Mouse (Mus musculus) leukemia stem cell, adult 10-12 weeks (primary cell): ENCODE results near the gene Myo9b. TPM values are rescaled to one million over a fixed set of nuclear protein-coding genes. Genes with fewer than 3 reads are reported as not detected.

Source experiments
- polyA plus RNA-seq: library from polyadenylated mRNA; stranded (reverse); fragments of >175 nt; gene quantifications from 2 replicates; pipeline ENCODE4 v1.2.3, GENCODE M21; 2012; ENCODE audit warnings: low replicate concordance

The Myo9b gene
- polyA plus RNA-seq = 65.7 and 76.7 TPM in 2 replicates

GRCm38 (mm10) chr8:71272286-71273150 lies at the start of gene Myo9b, which contains the start of gene Haus8:
TSS of gene Myo9b (plus strand) at chr8:71272714.
TSS of gene Haus8 (minus strand) at chr8:71272934.

GRCm38 (mm10) chr8:71366771-71367528 lies 94.4 kb downstream of the Myo9b start, which contains the start of gene Use1:
TSS of gene Use1 (plus strand) at chr8:71366848.

GRCm38 (mm10) chr8:71371236-71371848 lies 98.8 kb downstream of the Myo9b start, which contains the start of gene Ocel1:
TSS of gene Ocel1 (plus strand) at chr8:71371298.

GRCm38 (mm10) chr8:71381421-71381970 lies 109.0 kb downstream of the Myo9b start, which contains the start of gene Nr2f6:
TSS of gene Nr2f6 (minus strand) at chr8:71381960.

GRCm38 (mm10) chr8:71395629-71396028 lies 123.1 kb downstream of the Myo9b start, which contains the start of gene Ushbp1:
TSS of gene Ushbp1 (minus strand) at chr8:71395802.

GRCm38 (mm10) chr8:71396639-71397305 lies 124.3 kb downstream of the Myo9b start, which contains the start of gene Babam1:
TSS of gene Babam1 (plus strand) at chr8:71396861.

GRCm38 (mm10) chr8:71405401-71406098 lies 133.0 kb downstream of the Myo9b start, which contains the start of gene Ankle1:
TSS of gene Ankle1 (plus strand) at chr8:71406010.

Other genes with a start within 250 kb of the Myo9b start
- gene Haus8, start 220 bp downstream of the Myo9b start, polyA plus RNA-seq = 11.2 and 22.3 TPM in 2 replicates
- gene Use1, start 94.1 kb downstream of the Myo9b start, polyA plus RNA-seq = 69.6 and 217 TPM in 2 replicates
- gene Ocel1, start 98.6 kb downstream of the Myo9b start, polyA plus RNA-seq = 37.5 and 54.6 TPM in 2 replicates
- gene Nr2f6, start 109.2 kb downstream of the Myo9b start, polyA plus RNA-seq = 41.6 and 43.4 TPM in 2 replicates
- gene Ushbp1, start 123.1 kb downstream of the Myo9b start, polyA plus RNA-seq = 1.0 and 2.4 TPM in 2 replicates
- gene Babam1, start 124.1 kb downstream of the Myo9b start, polyA plus RNA-seq = 83.3 and 110 TPM in 2 replicates
- gene Ankle1, start 133.3 kb downstream of the Myo9b start, polyA plus RNA-seq = 54.3 and 71.6 TPM in 2 replicates
- gene Abhd8, start 190.9 kb downstream of the Myo9b start, polyA plus RNA-seq = 45.0 and 50.9 TPM in 2 replicates
- 165 and 189 TPM in 2 replicates for gene Mrpl34, start 192.2 kb downstream of the Myo9b start, polyA plus RNA-seq
- gene Dda1, start 196.5 kb downstream of the Myo9b start, polyA plus RNA-seq = 368 and 785 TPM in 2 replicates
- 5.7 and 14.5 TPM in 2 replicates for gene Ano8, start 213.2 kb downstream of the Myo9b start, polyA plus RNA-seq
- gene Gtpbp3, start 215.4 kb downstream of the Myo9b start, polyA plus RNA-seq = 55.7 and 59.9 TPM in 2 replicates
- gene Plvap, start 239.0 kb downstream of the Myo9b start, polyA plus RNA-seq = 112 and 117 TPM in 2 replicates